Mouse (Mus musculus) heart, postnatal 10 days (tissue): Measurements from ENCODE around the gene Znhit2. TPM values are rescaled to one million over a fixed set of nuclear protein-coding genes. Genes with fewer than 3 reads are reported as not detected.

ENCODE experiments used
- DNase-seq, 2 experiments: peaks; one replicate each; pipeline ENCODE4 v3.0.0; 2021
- intact Hi-C: fragments of 180-260 bp; cut with DNase I; formaldehyde crosslinking; loops from one replicate; pipeline ENCODE4 v1.15.1; 2025
- total RNA-seq, 2 experiments: library from RNA; stranded (reverse); gene quantifications; 2 replicates each; pipeline ENCODE4 v1.2.3; 2021

Gene Znhit2
- total RNA-seq, 2 experiments from 2014 or later: 13.6 to 13.9 TPM

DNA sequence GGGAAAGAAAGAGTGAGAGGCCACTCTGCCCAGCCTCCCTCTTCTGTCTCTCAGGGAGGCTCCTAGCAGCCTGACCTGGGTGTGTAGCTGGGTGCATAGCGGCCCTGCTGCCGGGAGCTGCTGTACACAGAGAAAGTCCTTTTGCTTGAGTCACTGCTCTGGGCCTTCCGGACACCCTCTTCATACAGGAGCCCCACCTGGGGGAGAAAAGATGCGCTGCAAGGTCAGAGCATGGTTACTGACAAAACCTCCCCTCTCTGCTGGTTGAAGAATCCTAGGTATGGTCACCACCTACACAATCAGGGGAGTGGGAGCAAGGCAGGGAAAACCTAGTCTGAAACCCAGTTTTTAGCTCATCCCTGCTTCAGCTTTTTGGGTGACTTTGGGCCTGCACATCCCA lies 8.0 kb downstream of the Znhit2 start:
- DNase-seq: no peak
- intact Hi-C loops: no loop called here

DNA sequence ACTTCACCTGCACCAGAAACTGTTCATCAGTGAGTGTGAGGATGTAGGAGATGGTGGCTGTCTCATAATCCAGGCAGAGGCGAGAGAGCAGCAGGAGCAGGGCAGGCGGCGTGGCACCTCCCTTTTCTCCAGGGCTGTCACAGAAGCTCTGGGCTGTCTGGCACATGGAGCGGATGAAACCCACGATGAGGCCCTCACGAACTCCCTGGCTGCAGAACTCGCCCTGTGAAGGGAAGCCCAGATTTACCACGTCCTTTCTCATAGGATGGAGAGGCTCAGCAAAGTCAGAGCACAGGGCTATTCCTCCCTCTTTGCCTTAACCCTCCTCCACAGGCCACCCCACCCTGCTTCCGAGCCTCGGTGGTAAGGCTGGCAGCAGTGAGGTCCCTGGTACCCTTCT lies 8.9 kb downstream of the Znhit2 start:
- DNase-seq: no peak
- intact Hi-C loops: no loop called here

- intact Hi-C loops: no loop called here
- no peak for DNase-seq
Measured at GRCm38 (mm10) chr19:6070571-6071250, 9.7 kb downstream of the Znhit2 start.

DNA sequence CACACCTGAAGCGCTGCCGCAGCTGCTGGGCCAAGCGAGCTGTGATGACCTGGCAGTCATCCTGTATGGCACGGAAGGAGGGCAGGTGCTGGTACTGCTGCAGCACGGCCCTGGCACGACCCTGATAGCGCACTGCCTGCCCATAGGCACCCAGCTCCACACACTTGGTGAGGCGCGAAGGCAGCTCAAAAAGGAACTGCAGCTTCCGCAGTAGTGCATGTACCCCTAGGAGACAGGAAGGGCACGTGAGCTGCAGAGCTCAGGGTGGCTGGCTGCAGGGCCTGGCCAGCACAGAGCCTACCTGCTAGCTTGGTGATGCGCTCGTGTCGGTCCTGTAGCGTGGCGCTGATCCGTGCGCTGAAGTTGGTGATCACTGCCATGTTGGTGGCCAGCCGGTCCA lies 10.3 kb downstream of the Znhit2 start:
- no peak for DNase-seq
- intact Hi-C loops: no loop called here

- intact Hi-C loops: no loop called here
- no peak for DNase-seq
Measured at GRCm38 (mm10) chr19:6073889-6074288, 12.9 kb downstream of the Znhit2 start.

DNA sequence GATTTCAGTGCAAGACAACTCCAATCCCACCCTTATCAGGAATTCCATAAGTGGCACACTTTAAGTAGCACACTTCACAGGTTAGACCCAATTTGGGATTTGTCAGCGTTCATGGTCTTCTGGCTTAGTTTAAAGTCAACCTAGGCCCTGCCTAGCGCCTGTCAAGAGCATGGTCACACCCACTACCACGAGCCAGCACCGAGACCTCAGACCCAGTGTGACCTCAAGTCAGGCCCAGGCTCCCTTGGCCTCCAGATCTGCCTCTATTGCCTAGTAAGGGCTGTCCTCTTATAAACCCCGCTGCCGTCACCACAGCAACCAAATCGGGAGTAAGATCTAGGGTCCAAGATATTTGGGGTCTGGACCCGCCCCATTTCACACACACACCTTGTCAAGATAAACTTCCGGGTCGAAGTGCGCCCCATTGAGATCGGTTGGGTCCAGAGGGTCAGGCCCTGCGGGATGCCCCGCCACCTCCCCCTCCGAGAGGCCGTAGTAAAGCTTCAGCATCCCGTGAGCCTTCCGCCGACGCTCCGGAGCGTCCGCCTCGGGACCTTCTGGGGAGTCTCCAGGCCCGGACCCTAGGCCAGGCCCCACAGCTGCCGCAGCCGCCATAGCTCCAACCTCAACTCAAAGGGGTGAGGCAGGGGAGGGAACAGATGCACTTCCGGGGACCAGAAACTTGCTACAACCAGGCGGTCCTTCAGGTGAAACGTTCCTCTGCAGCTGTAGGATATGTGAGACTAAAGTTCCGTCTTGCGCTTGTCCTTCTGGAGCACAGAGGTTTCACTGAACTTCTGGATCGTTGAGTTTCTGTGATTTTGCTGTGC lies 15.8 kb downstream of the Znhit2 start, which contains the start of gene Vps51:
Vps51 (minus strand) TSS at position 668 of the 830 bp plus-strand sequence.
- intact Hi-C loops: loop anchor here (2.0 kb wide), 1 partner anchor 16 kb away; the partner anchor contains the start of gene Znhit2
- DNase-seq: peak; percentile 92 to 93

DNA sequence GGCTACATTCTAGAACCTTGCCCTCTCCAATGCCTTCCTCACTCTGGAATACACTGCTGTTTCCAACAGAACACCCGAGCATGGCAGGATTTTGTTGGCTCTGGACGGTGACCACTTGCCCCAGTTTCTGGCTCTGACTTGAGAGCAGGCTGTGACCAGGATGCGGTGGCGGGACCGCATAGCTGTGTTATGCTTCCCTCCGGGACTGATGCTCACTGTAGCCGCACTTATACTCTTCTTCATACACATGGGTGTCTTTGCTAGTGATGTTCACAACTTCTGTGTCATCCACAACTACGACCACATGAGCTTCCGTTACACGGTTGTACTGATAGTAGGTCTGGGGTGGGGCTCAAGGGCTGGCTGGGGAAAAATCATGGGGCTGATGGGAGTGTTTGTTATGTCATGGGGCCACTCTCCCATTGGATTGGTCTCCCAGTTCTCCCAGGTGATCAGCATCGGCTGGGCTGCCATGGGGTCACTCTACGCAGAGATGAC lies 19.0 kb downstream of the Znhit2 start, which contains the start of gene Tmem262:
Tmem262 (plus strand) TSS at position 51 of the 498 bp plus-strand sequence.
- intact Hi-C loops: no loop called here
- no peak for DNase-seq

DNA sequence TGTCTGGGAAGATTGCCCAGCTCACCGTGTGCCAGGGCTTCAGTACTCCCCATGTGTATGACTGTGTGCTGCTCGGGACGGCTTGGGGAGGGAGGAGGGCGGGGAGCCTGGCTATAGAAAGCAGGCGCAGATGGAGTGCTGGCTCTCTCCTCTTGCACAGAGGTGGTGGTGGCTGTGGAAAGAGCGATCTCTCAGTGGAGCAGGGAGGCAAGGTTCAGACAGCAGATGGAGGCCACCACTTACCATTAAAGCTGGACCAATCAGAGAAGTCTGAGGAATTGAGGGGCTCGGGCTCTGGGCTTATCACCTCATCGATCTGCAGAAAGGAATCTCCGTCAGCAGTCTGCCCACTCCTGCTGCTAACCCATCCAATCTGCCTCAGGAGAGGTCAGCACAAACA lies 21.2 kb downstream of the Znhit2 start, which contains the start of gene Gm28374:
Gm28374 (minus strand) TSS at position 101 of the 400 bp plus-strand sequence.
- intact Hi-C loops: no loop called here

GRCm38 (mm10) chr19:6084478-6085248 lies 23.7 kb downstream of the Znhit2 start, which contains the start of the genes Zfpl1 and Cdca5:
Zfpl1 (minus strand) TSS chr19:6084956.
Cdca5 (plus strand) TSS chr19:6084983.
- intact Hi-C loops: loop anchor here (2.0 kb wide), 1 partner anchor 34 kb away; the partner anchor contains the start of gene Sac3d1

More for the DNA sequence above, 21.2 kb downstream of the Znhit2 start, which contains the start of gene Gm28374:
- no peak for DNase-seq

GRCm38 (mm10) chr19:6085417-6085879 lies 24.5 kb downstream of the Znhit2 start:
- intact Hi-C loops: loop anchor here (2.0 kb wide), 1 partner anchor 33 kb away; the partner anchor contains the start of gene Sac3d1
- DNase-seq: peak; percentile 44 to 51

More at GRCm38 (mm10) chr19:6084478-6085248, 23.7 kb downstream of the Znhit2 start, which contains the start of the genes Zfpl1 and Cdca5:
- peak; percentile 97 to 98 for DNase-seq

- intact Hi-C loops: no loop called here
- no peak for DNase-seq
Measured at GRCm38 (mm10) chr19:6088841-6089240, 27.8 kb downstream of the Znhit2 start.

DNA sequence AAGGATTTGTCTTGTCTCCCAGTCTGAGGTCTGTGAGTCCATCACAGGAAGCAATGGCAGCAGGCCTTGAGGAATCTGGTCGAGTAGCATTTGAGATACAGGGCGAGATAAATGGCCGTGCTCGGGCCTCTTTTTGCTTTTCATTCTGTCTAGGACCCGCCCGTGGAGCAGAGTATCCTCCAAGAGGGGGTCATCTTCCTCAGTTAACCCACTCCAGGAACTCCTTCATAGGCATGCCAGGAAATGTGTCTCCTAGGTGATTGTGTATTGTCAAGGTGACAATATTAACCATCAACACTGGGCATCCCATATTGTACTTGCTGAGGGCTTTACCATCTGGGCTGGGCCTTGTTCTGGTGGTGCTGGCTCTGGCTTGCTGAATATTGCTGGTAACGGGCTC lies 33.1 kb downstream of the Znhit2 start, which contains the start of gene AC131692.1:
AC131692.1 (plus strand) TSS at position 301 of the 400 bp plus-strand sequence.
- DNase-seq: no peak
- intact Hi-C loops: no loop called here

GRCm38 (mm10) chr19:6097847-6098246 lies 36.9 kb downstream of the Znhit2 start:
- intact Hi-C loops: no loop called here
- no peak for DNase-seq

DNA sequence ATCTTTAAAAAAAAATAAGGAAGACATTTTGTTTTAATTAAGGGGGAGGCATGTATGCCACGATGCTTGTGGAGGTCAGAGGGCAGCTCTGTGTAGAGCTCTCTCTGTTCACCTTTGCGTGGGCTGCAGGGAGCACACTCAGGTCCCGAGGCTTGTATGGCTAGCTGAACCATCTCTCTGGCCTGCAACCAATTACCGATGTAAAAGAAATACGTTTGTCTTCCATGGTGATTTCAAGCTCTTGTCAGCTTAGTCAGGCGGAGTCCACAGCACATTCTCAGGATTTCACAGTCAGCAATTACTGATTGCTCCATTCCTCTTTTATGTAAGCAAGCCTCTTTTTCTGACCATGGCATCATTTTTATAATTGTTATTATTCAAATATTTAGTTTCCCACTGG lies 40.2 kb downstream of the Znhit2 start:
- DNase-seq: no peak
- intact Hi-C loops: no loop called here

DNA sequence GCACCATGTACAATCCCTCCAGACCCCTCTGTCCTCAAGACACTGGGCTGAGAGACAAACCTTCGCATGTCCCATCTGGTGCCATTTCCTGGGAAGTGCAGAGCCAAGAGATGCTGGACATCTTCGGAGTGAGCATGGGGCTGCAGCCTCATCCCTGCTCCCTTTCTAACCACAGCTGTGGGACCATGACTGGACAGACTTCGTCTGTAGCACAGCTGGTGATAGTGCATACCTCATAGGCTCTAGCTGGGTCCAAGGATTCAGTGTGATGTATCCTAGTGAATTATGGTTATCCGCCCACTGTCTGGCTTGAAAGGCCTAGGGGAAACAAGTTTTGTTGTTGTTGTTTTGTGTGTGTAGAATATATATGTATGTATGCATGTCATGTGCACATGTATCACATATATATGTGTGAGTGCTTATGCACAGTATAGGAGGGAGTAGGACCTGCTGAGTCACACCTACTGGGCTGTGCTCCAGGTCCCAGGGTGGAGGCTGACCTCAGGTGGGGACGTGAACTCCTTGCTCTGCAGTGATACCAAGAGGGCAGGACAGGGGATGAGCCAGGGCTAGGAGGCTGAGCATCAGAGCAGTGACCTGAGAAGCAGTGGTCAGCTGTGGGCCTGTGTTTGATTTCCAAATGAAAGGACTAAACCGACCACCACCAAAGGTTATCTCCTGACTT lies 41.3 kb downstream of the Znhit2 start:
- peak in 1 of 2 experiments; percentile 24 for DNase-seq
- intact Hi-C loops: no loop called here

DNA sequence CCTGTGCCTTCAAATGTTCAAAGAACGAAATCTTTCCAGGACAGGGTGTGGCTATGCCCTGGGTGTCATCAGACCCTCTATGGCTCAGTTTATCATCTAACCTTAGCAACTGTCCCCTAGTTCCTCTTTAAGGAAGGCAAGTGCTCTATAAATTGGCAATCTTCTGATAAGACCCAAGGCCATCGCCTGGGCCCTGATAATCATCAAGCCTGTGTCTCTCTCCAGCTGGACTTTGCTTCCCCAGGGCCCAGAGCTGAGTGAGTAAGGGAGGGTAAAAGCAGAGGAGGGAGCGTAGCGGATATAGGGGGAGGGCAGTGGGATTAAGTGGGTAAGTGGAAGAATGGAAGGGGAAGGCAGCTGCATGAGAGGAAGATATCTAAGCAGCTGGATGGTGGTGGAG lies 43.5 kb downstream of the Znhit2 start:
- no peak for DNase-seq
- intact Hi-C loops: no loop called here

- DNase-seq: no peak
- intact Hi-C loops: no loop called here
Measured at GRCm38 (mm10) chr19:6105586-6105985, 44.6 kb downstream of the Znhit2 start, which contains the start of gene Naaladl1. Naaladl1 (plus strand) TSS chr19:6105782.
